Mouse (Mus musculus): ENCODE results near the gene Gm14440.
"Not testable (repeated sequence)": the region's sequence is repeated elsewhere in the genome, so short reads cannot be mapped to it uniquely, and the experiment has no call there.

The Gm14440 gene

DNA sequence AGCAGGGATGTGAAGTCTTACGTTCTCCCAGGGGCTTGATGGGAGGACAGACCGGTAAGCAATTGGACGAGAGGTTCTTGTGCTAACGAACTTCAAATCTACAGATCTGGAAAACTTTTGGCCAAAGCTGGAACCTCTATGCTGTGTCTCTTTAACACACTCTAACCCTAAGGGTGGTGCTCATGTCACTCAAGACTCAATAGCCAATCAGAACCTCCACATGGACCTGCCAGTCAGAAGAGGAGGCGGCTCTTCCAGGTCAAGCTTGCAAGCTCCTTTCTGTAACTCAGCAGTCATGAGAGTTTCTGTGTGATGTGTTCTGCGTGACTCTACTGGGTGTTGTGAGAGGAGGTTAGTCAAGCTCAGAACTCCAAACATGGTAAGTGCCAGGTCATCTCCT is at the start of gene Gm14440:
Gene Gm14440 (plus strand): TSS at position 301 of the 400 bp plus-strand sequence.
- DNase-seq (ENCODE audit: low spot score in 2 of 2) = not testable (repeated sequence)
